Mouse (Mus musculus) liver, embryonic 15.5 days (tissue): ENCODE measurements around the gene 2010111I01Rik. TPM values are rescaled to one million over a fixed set of nuclear protein-coding genes. Genes with fewer than 3 reads are reported as not detected.

ENCODE experiments used
- ATAC-seq: fragments of 200-750 bp; cut with Nextera tagmentation; 2 replicates; pipeline ENCODE4 v1.8.0; 2017; ENCODE audit warnings: moderate number of reproducible peaks, mild to moderate bottlenecking, moderate library complexity; ENCODE audit not compliant: insufficient read depth
- H3K27ac ChIP-seq: fragments of 300-500 bp; sonication (generic); replicated peaks from 2 replicates; pipeline ENCODE4 v1.5.1; 2015; ENCODE audit warnings: mild to moderate bottlenecking, inconsistent platforms
- H3K27me3 ChIP-seq: fragments of 300-500 bp; sonication (generic); 2 replicates; pipeline ENCODE4 v1.6.1; 2015; ENCODE audit warnings: mild to moderate bottlenecking, inconsistent platforms
- H3K36me3 ChIP-seq: fragments of 300-500 bp; sonication (generic); replicated peaks from 2 replicates; pipeline ENCODE4 v1.6.1; 2015; ENCODE audit warnings: moderate library complexity, mild to moderate bottlenecking, inconsistent platforms
- H3K4me1 ChIP-seq: fragments of 300-500 bp; sonication (generic); replicated peaks from 2 replicates; pipeline ENCODE4 v1.6.1; 2015; ENCODE audit warnings: inconsistent platforms
- H3K4me2 ChIP-seq: fragments of 300-500 bp; sonication (generic); 2 replicates; pipeline ENCODE4 v1.6.1; 2015; ENCODE audit warnings: moderate library complexity, mild to moderate bottlenecking, inconsistent platforms
- H3K4me3 ChIP-seq: fragments of 300-500 bp; sonication (generic); replicated peaks from 2 replicates; pipeline ENCODE4 v1.5.1; 2015; ENCODE audit warnings: mild to moderate bottlenecking, inconsistent platforms
- H3K9ac ChIP-seq: fragments of 300-500 bp; sonication (generic); 2 replicates; pipeline ENCODE4 v1.6.1; 2015; ENCODE audit warnings: moderate library complexity, mild to moderate bottlenecking, inconsistent platforms
- H3K9me3 ChIP-seq: fragments of 300-500 bp; sonication (generic); replicated peaks from 2 replicates; pipeline ENCODE4 v1.6.1; 2016; ENCODE audit warnings: inconsistent platforms
- WGBS: fragments of 180-500 bp; shearing (Covaris S2); methylation state at CpG from one replicate; pipeline ENCODE4 v1.1.7; 2015; ENCODE audit warnings: mixed read lengths; ENCODE audit not compliant: insufficient replicate concordance; 5-methylcytosine and 5-hydroxymethylcytosine counted together
- polyA plus RNA-seq: library from polyadenylated mRNA; unstranded; fragments of >200 nt; fragmentation: Nextera tagmentation; extraction: Ambion mirVana; gene quantifications from 2 replicates; pipeline ENCODE4 v1.2.1, GENCODE M21; 2015

2010111I01Rik gene
- polyA plus RNA-seq, 1 experiment from 2014 or later: 14.6 TPM

GRCm38 (mm10) chr13:63187145-63188143 lies 222.8 kb downstream of the 2010111I01Rik start:
- no peaks in the 10 kb centered on the region for H3K36me3 ChIP-seq
- no peak overlapping the region for H3K27ac ChIP-seq
- no peaks in the 10 kb centered on the region for H3K4me1 ChIP-seq
- no peak overlapping the region for H3K4me3 ChIP-seq
- no peak overlapping the region for H3K9ac ChIP-seq
- no peak overlapping the region for H3K4me2 ChIP-seq
- no peaks in the 10 kb centered on the region for H3K27me3 ChIP-seq
- WGBS: 44% methylated on average over 13 of the region's 13 CpGs
- ATAC-seq: no peak
- H3K9me3 ChIP-seq: no peaks in the 10 kb centered on the region

GRCm38 (mm10) chr13:63188306-63188705 lies 223.6 kb downstream of the 2010111I01Rik start:
- no peaks in the 10 kb centered on the region for H3K36me3 ChIP-seq
- no peak overlapping the region for H3K27ac ChIP-seq
- no peak for ATAC-seq
- H3K9me3 ChIP-seq: no peaks in the 10 kb centered on the region
- H3K27me3 ChIP-seq: no peaks in the 10 kb centered on the region
- H3K4me1 ChIP-seq: no peaks in the 10 kb centered on the region
- H3K4me3 ChIP-seq: no peak overlapping the region
- no peak overlapping the region for H3K4me2 ChIP-seq
- 56% methylated on average over 5 of the region's 5 CpGs for WGBS
- no peak overlapping the region for H3K9ac ChIP-seq

GRCm38 (mm10) chr13:63188811-63189210 lies 224.1 kb downstream of the 2010111I01Rik start:
- no peak overlapping the region for H3K9ac ChIP-seq
- no peaks in the 10 kb centered on the region for H3K4me1 ChIP-seq
- no peaks in the 10 kb centered on the region for H3K36me3 ChIP-seq
- no peak overlapping the region for H3K27ac ChIP-seq
- H3K9me3 ChIP-seq: no peaks in the 10 kb centered on the region
- H3K4me2 ChIP-seq: no peak overlapping the region
- 53% methylated on average over 2 of the region's 2 CpGs for WGBS
- ATAC-seq: no peak
- H3K27me3 ChIP-seq: no peaks in the 10 kb centered on the region
- H3K4me3 ChIP-seq: no peak overlapping the region

- Histone ChIP-seq H3K36me3 (no peaks in the 10 kb centered on the region), H3K27me3 (no peaks in the 10 kb centered on the region), H3K9me3 (no peaks in the 10 kb centered on the region), H3K4me1 (no peaks in the 10 kb centered on the region), H3K4me2 (no peak overlapping the region), H3K27ac (no peak overlapping the region), H3K9ac (no peak overlapping the region), H3K4me3 (no peak overlapping the region)
- ATAC-seq: no peak
- 68% methylated on average over 3 of the region's 3 CpGs for WGBS
Measured at GRCm38 (mm10) chr13:63193423-63193822, 228.7 kb downstream of the 2010111I01Rik start.

- WGBS: 47% methylated on average over 1 of the region's 1 CpGs
- Histone ChIP-seq H3K9ac (no peak overlapping the region), H3K9me3 (no peaks in the 10 kb centered on the region), H3K36me3 (no peaks in the 10 kb centered on the region), H3K27me3 (no peaks in the 10 kb centered on the region), H3K27ac (no peak overlapping the region), H3K4me1 (no peaks in the 10 kb centered on the region), H3K4me2 (no peak overlapping the region), H3K4me3 (no peak overlapping the region)
- no peak for ATAC-seq
Measured at GRCm38 (mm10) chr13:63198038-63198437, 233.3 kb downstream of the 2010111I01Rik start.

- H3K27me3 ChIP-seq: no peaks in the 10 kb centered on the region
- no peak overlapping the region for H3K27ac ChIP-seq
- H3K4me3 ChIP-seq: no peak overlapping the region
- ATAC-seq: no peak
- no peak overlapping the region for H3K9ac ChIP-seq
- H3K4me1 ChIP-seq: no peaks in the 10 kb centered on the region
- H3K9me3 ChIP-seq: no peaks in the 10 kb centered on the region
- WGBS: 54% methylated on average over 2 of the region's 2 CpGs
- no peak overlapping the region for H3K4me2 ChIP-seq
- no peaks in the 10 kb centered on the region for H3K36me3 ChIP-seq
Measured at GRCm38 (mm10) chr13:63199588-63199987, 234.9 kb downstream of the 2010111I01Rik start.

- Histone ChIP-seq H3K4me2 (no peak overlapping the region), H3K9me3 (no peaks in the 10 kb centered on the region), H3K9ac (no peak overlapping the region), H3K36me3 (no peaks in the 10 kb centered on the region), H3K4me3 (no peak overlapping the region), H3K27ac (no peak overlapping the region), H3K27me3 (no peaks in the 10 kb centered on the region), H3K4me1 (no peaks in the 10 kb centered on the region)
- WGBS: 75% methylated on average over 8 of the region's 8 CpGs
- ATAC-seq: no peak
Measured at GRCm38 (mm10) chr13:63203502-63204278, 239.0 kb downstream of the 2010111I01Rik start.

- Histone ChIP-seq H3K27me3 (no peaks in the 10 kb centered on the region), H3K4me1 (no peaks in the 10 kb centered on the region), H3K9ac (no peak overlapping the region), H3K27ac (no peak overlapping the region), H3K4me3 (no peak overlapping the region), H3K36me3 (no peaks in the 10 kb centered on the region), H3K4me2 (no peak overlapping the region), H3K9me3 (no peaks in the 10 kb centered on the region)
- WGBS: 65% methylated on average over 4 of the region's 4 CpGs
- no peak for ATAC-seq
Measured at GRCm38 (mm10) chr13:63205750-63206149, 241.1 kb downstream of the 2010111I01Rik start.

GRCm38 (mm10) chr13:63206396-63206795 lies 241.7 kb downstream of the 2010111I01Rik start:
- ATAC-seq: no peak
- WGBS: 44% methylated on average over 1 of the region's 1 CpGs

GRCm38 (mm10) chr13:63216537-63216936 lies 251.8 kb downstream of the 2010111I01Rik start:
- Histone ChIP-seq H3K4me1 (no peaks in the 10 kb centered on the region), H3K27me3 (no peaks in the 10 kb centered on the region), H3K36me3 (no peaks in the 10 kb centered on the region), H3K4me3 (no peak overlapping the region), H3K4me2 (no peak overlapping the region), H3K27ac (no peak overlapping the region), H3K9me3 (no peaks in the 10 kb centered on the region), H3K9ac (no peak overlapping the region)
- ATAC-seq: no peak

More at GRCm38 (mm10) chr13:63206396-63206795, 241.7 kb downstream of the 2010111I01Rik start:
- Histone ChIP-seq H3K9ac (no peak overlapping the region), H3K36me3 (no peaks in the 10 kb centered on the region), H3K9me3 (no peaks in the 10 kb centered on the region), H3K4me3 (no peak overlapping the region), H3K4me2 (no peak overlapping the region), H3K4me1 (no peaks in the 10 kb centered on the region), H3K27ac (no peak overlapping the region), H3K27me3 (no peaks in the 10 kb centered on the region)

GRCm38 (mm10) chr13:63223026-63223770 lies 258.5 kb downstream of the 2010111I01Rik start:
- Histone ChIP-seq H3K4me2 (no peak overlapping the region), H3K27me3 (no peaks in the 10 kb centered on the region), H3K36me3 (no peaks in the 10 kb centered on the region), H3K4me1 (no peaks in the 10 kb centered on the region), H3K9me3 (no peaks in the 10 kb centered on the region), H3K4me3 (no peak overlapping the region), H3K9ac (no peak overlapping the region), H3K27ac (no peak overlapping the region)
- 79% methylated on average over 8 of the region's 8 CpGs for WGBS
- ATAC-seq: no peak
